Mouse (Mus musculus) adrenal gland, postnatal 4 days (tissue): ENCODE results near the gene Art4. TPM values are rescaled to one million over a fixed set of nuclear protein-coding genes. Genes with fewer than 3 reads are reported as not detected.
A peak's percentile ranks its signal among the peaks of the same experiment; 100 is the strongest.
"Not testable (repeated sequence)": the region's sequence is repeated elsewhere in the genome, so short reads cannot be mapped to it uniquely, and the experiment has no call there.

Experiments used
- DNase-seq, 2 experiments: peaks; one replicate each; pipeline ENCODE4 v3.0.0; 2021 to 2022; ENCODE audit warnings: low spot score in 2 of 2, mixed read lengths in 2 of 2
- long read RNA-seq, 2 experiments: library from polyadenylated mRNA; stranded (forward); transcript quantifications; one replicate each; pipeline ENCODE4 v2.0.0; 2021
- total RNA-seq, 2 experiments: library from RNA; stranded (reverse); gene quantifications; 2 replicates each; pipeline ENCODE4 v1.2.3; 2021

The Art4 gene
- 10 to 100 TPM; 10.4 to 11.1 TPM for total RNA-seq
- long read RNA-seq, experiment 1, partial matches to known transcripts, result 0 of 2 reads
- long read RNA-seq, experiment 1, other reads (novel, unspliced or antisense), result 2 of 2 reads
- long read RNA-seq, experiment 2, partial matches to known transcripts, result 2 of 5 reads
- long read RNA-seq, experiment 2, other reads (novel, unspliced or antisense), result 0 of 5 reads

DNA sequence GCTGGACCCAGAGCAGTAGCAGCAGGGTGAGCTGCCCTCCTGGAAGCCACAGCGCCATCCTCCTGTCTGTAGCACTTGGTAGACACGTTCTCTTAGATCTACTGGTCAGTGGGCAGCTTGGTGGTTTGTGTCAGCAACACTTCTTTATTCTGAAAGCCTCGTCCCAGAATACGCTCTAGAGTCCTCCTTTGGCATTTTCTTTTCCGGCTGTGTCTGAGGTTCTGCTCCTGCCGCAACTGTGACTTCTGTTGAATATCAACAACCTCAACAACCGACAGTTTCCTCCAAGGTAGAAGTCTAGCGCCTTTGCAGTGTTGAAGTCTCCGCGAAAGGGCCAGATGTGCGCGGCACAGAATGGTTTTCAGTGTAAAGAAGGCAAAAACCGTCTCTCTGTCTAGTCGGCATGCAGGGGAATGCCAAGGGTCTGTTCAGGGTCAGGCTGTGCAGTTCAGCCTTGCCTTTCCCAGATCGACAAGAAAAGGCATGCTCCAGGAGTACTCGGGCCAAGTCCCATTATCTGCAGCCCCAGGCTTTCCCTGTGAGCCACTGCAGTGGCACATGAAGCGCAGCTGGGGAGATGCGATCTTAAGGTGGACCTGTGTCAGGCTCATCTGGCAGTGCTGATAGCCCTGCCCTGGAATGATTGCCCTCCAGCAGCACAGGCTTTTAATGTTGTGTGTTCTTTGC, at the start of gene Art4:
Gene Art4, minus strand, starts transcription at position 548 of the 687 bp plus-strand sequence.
- DNase-seq, result no peak

DNA sequence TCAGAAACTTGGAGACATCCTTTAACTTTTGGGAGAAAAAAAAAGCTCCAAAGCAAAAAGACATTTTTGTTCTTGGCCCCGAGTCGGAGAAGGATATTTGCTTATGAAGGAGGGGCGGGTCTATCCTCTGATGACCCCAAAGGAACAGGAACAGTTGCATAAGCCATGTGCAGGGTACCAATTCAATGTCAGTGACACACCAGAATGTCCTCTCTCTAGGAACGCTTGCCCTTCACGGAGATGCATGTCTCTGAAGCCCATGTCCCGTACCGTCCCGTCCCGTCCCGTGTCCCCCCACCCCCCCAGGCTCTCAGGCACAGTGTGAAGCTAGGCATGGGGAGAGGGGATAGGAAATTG, 49.4 kb upstream of the Art4 start:
- DNase-seq, result no peak

DNA sequence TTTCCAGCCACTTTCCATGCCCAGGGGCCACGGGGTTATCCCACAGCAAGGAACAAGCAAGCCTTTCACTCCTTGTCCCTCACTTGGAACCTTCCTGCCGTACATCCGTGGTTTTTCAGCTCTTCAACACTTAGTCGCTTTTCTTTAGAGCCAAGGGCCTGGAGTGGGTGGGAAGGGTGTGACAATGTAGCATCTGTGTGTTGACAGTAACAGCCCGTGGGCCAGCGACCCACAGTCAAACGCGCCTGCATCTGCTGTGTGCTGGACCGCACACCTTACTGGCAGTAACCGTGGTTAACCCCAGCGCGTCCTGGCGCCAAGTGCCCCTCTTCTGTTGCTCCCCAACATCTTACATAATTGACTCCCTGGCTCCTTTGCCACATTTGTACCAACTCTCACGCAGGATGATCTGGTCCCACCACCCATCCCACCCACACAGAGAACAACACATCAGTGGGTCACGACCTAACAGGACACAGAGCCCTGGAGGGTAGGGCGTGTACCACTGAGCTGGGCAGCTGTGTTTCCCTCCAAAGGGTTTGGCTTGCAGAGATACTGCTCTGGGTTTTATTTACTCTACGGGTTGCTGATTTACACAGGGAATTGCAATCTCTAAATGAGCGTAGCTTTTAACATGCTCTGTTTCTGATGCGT, 48.9 kb upstream of the Art4 start:
- DNase-seq, result no peak

DNA sequence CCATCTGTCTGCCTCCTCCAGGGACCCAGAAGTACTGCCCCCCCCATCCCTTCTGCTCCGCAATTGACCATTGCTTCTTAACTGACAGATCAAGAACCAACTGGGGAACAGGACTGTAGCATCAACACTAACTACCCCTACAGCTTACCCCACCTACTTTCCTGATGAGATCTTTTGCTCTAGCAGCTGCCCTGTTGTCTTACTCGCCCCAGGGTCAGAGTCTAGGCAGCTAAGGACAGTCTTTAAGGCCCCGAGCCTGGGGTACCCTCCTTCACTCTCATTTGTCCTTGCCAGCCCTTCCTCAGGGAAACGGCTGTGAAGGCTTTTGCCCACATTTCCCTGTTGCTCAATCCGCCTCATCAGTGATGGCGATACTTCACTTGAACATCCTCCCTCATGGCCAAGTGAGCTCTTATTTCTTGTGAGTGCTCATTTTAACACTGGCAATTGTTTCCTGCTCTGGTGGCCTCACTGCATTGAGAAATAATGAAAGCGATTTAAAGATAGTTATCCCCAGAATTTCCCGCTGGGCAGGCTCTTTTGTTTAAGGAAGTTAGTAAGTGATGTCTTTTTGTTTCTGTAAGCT, 46.4 kb upstream of the Art4 start:
- DNase-seq, result no peak

DNA sequence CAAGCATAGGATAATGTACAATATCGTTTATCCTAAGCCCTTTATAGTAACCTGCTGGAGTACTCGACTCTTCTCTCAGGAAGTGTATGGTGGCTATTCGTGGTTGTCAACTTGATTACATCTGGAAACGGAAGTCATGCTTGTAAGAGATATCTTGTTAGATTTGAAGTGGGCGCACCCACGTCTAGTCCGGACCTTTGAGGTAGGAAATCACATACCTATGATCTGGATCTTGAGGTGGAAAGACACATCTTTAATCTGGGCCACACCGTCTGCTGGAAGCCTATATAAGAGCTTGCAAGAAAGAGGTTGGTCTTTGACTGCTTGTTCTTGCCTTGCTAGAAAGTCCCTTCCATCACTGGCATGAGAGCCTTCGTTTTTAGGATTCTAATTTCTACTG, 45.0 kb upstream of the Art4 start:
- DNase-seq, result no peak

DNA sequence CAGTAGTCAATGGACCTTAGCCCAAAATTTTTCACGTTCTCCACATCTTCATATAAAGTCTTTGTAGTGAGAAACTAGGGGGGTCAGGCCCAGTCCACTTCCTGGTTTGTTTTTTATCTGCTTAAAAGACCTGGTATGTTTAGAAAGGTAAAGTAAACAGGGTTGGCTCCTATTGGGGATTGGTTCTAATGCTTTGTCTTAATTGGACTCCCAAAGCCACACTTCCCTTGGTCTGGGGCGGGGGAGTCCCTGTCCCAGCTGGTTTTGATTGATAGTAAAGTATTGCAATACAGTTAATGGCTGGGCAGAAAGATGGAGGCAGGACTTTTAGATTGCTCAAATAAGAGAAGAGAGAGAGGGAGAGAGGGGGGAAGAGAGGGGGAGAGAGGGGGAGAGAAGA, 43.5 kb upstream of the Art4 start:
- no peak for DNase-seq

DNA sequence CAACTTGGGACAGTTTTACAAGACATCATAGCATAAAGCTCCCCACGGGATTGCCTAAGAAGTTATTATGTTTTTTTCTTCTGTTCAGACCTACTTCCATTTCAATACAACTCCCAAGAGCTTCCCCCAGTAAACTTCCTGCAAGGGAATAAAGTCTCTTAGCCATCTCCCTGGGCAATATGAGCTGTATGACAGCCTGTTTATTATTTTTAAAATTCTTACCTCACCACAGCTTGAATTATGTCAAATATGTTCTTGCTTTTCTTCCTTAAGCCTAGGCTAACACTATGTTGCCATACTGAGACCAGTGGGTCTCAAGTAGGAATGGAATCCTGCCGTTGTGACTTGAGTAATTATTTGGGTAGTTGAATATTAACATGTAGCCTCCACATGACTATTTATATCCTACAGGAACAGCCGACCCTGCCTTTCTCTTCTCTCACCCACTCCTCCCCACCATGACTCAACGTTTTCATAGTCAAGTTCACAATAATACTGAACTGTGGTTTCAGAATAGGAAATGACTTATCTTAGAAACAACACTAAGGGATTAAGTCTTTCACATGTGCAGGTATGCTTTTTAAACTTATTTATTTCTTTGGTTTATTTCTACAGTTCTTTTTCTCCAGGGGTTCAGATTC, 43.0 kb upstream of the Art4 start:
- no peak for DNase-seq

DNA sequence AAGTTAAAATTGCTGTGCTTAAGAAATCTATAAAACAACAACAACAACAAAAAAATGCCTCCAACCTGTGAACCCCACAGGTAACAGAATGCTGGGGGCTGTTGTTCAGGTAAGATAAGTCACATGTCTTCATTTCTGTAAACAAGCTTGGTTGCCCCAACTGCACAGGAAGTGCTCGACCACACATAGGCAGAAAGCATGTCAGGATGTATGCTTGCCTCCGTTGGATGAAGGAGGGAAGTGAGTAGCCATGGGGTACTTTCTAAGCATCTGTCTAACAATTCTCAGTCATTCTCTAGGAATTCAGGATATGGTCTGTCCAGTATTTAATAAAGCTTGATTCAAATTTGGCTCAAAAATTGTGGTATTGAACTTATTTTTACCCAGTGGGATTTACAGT, 41.4 kb upstream of the Art4 start:
- DNase-seq, result no peak

DNA sequence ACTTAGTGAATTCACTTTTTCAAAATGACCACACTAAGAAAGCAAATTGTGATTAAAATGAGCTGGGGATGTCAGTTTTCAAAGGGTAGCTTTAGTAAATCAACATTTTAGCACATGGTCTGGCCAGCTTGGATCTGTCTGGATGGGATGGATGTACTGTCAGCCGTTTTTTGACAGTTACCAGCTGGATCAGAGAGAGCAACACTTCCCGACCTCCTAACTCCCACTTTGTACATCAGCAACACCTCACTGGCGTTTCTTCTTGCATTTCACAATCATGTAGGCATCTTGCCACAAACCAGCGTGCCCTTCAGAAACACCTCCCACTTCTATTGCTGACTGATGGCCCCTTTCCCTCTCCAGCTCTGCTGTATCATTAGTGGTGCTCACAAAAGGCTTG, 40.7 kb upstream of the Art4 start:
- DNase-seq, result no peak

DNA sequence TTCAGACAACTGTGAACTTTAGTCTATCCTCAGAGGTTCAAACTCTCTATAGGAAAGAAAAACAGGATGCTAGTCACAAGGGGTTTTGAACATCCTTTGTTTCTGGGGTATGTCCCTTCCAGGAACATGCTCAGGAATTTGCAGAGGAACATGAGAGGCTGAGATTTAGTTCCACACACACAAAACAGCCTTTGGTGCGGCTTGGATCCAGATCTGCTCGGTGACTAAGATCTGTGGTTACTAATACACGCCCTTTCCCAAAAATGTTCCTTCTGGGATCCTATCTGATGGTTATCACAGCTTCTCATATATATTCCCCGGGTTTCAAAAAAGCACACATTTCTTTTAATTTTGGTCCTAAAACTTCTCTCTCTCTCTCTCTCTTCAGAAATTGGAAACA, 40.3 kb upstream of the Art4 start:
- DNase-seq, result no peak

DNA sequence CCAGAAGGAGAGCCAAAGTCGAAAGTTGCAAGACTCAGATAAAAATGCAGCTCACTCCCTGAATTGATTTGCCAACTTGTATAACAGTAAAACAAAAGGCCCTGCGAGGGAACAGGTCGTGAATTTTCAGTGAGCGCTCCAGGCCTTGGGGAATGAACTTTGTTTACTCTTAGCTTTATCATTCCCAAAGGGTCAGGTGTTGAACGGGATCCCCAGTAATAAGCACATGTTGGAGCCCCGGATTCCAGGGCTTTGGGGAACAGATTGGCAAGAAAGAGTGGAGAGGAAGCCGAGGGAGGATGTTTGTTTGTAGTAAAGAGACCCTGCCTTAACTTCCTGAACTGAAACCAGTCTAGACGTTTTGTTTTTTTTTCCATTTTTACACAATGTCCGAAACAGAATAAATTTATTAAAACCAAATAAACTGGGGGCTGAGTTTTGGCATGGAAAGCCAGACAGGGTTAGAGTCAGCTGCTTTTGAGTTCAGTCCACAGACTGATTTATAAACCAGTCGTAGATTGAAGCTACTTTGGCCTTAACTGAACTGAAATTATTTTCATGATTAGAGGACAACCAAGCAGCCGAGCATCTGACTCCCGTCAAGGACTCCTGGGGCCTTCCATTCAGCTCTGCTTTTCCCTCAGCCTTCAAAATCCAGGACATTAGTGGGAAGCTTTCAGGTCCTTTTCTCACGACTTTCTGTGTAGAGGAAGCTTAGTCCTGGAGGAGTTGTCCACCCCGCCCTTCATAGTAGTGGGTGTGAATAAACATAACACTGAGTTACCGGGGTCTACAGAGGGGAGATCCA, 37.2 kb upstream of the Art4 start:
- no peak for DNase-seq

DNA sequence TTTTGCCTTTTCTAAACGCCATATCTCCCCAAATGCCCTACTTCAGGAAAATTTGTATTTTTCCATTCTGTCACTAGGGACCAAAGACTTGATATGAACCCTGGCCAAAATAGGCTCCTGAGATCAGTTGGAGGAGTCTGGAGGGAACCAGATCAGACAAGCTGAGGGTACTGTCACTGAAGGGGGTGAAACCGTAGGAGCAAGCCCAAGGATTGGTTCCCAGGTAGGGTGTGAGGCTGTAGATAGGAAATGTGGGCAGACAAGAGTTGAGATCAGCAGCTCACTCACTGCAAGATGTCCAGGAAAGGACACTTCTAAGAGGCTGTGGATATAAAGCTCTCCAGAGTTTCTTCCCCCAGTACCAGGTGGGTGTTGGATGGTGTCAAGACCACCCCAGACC, 34.5 kb upstream of the Art4 start:
- DNase-seq, result no peak

DNA sequence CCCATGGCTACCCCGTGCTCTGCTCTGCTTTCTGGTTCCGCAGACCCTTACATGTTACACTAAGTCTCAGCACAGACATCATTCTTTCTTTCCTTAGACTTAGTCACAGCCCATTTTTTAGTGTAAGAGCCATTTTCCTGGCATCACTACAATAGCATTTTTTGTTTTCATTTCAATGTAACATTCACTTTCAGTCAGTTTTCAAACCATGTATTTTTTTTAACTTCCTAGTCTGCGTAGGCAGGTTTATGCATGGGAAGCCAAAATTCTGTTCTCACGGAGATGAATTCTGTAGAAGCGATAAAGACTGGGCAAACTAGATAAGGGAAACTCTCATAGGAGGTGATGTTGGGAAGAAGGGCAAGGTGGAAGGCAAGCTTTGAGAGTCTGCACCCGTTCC, 32.0 kb upstream of the Art4 start:
- DNase-seq, result no peak

DNA sequence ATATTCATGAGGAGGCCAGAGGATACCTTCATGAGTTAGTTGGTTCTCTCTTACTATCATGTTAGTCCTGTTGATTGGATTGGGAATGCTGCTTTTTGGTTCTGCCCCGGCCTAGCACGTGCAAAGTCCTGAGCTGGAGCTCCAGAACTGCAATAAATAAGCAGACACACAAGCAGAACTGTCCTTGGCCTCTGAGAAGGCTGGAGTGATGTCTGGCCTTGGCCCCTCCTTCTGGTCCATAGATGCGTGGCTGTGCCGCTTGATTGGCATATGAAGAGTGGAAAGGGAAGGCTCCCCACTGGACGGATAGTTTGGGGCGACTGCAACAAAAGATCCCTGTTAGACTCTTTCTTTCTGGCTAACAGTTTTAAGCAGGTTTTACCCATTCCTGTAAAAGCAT, 31.5 kb upstream of the Art4 start:
- no peak for DNase-seq

DNA sequence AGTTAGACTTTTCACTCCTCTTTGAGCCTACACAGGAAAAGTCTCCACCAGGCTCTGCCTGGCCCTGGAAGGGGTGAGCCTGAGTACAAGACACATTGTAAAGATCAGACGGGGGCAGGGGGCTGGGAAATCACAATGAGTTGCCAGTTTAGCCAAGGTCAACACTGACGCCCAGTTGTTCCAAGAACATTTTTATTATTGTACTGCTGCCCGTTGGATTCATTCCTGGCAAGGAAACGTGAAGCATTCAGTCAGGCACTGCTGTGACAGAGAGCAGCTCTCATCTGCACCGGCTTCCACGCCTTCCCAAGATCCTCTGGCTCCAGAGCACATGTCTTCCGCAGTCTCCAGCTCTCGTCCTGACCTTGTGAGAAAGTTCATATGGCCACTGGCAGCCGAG, 30.3 kb upstream of the Art4 start:
- DNase-seq, result peak in 1 of 2 experiments; percentile 19

DNA sequence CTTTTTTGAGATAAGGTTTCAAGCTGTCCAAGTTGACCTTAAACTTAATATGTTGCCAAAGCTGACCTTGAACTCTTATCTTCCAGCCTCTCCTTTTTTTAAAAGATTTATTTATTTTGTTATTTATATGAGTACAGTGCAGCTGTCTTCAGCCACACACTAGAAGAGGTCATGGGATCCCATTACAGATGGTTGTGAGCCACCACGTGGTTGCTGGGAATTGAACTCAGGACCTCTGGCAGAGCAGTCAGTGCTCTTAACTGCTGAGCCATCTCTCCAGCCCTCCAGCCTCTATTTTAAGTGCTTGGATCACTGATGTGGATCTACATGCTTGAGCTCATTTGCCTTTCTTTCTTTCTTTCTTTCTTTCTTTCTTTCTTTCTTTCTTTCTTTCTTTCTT, 27.2 kb upstream of the Art4 start:
- DNase-seq, result not testable (repeated sequence)

DNA sequence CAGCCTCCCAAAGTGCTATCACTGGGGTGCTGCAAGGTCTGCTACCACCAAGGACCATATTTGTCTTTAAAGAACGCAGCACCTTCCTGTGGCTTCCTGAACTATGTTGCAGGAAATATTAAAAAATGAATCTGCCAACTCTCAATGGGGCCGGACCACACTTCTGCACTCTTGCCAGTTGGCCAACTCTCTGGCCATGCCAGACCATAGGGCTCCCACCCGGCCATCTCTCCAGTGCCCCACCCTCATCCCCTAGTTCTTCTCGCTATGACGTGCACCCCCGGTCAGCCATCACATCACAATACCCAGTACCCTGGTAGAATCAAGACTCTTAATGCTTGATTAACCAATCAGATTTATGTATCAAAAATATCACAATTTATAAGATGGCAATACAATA, 26.4 kb upstream of the Art4 start:
- DNase-seq, result no peak

DNA sequence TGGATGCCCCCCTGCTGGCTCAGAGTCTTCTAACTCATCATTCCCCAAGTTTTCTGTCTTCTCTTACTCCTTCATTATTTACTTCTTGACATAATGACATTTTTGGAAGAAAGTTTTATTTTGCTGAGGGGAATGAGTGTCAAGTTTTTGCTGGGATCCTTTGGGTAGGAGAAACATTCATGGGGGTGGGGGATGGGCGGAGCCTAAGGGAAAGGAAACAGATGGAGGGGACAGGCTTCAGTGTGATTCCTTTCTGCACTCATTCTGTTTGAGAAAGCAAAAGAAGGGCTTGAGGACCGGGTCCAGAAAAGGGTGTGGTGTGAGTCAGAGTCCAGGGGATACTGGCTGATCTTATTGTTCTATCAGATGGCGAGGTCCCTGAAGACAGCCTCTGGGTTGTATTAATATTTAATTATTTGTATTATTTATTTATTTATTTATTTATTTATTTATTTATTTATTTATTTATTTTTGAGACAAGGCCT, 25.9 kb upstream of the Art4 start:
- no peak for DNase-seq

DNA sequence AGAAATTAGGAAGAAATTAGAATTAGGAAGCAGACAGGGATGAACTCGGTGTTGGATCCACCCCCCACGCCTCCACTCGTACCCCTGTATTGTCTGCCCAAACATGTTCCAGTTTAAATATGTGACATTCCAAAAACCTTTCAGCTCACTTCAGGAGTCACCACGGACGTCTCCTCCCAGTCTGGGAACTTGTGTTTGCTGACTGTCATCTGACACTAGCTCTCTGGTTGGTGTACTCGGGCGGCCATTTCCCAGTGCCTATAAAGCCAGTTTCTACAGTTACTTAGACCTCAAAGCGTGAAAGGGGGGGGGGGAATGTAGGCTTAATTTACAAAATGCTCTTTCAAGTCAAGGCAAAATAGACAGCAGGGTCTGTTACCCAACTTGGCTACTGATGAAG, 24.1 kb upstream of the Art4 start:
- DNase-seq, result no peak

DNA sequence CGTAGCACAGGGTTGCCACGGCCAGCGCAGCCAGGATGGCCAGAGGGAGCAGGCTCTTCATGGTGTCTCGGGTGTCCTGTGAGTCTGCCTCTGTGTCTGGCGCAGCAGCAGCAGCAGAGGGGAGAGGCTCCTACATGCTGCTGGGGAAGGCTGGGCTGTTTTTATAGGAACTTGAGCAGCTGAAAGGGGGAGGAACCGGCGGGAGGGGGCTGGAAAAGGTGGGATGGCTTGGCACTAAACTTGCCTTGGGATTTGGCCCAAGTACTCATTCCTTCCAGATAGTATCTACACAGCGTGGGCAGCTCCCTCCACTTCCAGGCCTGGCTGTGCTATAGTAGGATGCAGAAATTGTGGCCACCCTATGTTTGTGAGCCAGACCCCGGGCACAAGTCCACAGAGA, 18.1 kb upstream of the Art4 start, which contains the start of gene Mgp:
Gene Mgp, minus strand, starts transcription at position 154 of the 400 bp plus-strand sequence.
- no peak for DNase-seq

DNA sequence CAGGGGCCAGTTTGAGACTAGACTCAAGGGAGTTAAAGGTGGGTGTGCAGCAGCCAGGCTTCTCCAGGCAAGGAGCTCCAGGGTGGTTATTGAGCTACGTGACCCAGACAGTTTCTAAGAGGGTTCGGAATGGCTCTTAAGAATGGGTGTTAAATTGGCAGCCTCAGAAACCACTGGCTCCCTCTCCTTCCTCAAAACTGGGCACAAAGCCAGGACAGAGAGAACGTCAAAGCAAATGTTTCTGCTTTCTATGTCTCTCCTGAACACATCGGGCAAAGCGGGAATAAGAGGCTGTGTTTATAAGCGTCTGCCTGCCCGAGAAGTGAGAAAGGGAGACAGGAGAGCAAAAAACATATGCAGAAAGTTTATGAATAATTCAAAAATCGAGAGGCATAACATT, 17.1 kb upstream of the Art4 start:
- DNase-seq, result no peak
